Mouse (Mus musculus): Measurements from ENCODE around the gene Aggf1.
A peak's percentile ranks its signal among the peaks of the same experiment; 100 is the strongest.

Aggf1 gene

GRCm38 (mm10) chr13:95330507-95330906 is 44.6 kb downstream of the Aggf1 start:
- no peak for DNase-seq

- peak; percentile 44 for DNase-seq
These were observed 46.4 kb downstream of the Aggf1 start for GRCm38 (mm10) chr13:95328767-95329166.

GRCm38 (mm10) chr13:95327345-95327741 is 47.8 kb downstream of the Aggf1 start:
- DNase-seq: peak; percentile 57

- DNase-seq: peak; percentile 50
These were observed 48.4 kb downstream of the Aggf1 start for GRCm38 (mm10) chr13:95326611-95327344.

GRCm38 (mm10) chr13:95325907-95326550 is 49.1 kb downstream of the Aggf1 start:
- no peak for DNase-seq

GRCm38 (mm10) chr13:95325080-95325906 is 49.9 kb downstream of the Aggf1 start:
- peak; percentile 83 for DNase-seq

GRCm38 (mm10) chr13:95324626-95325079 is 50.5 kb downstream of the Aggf1 start:
- no peak for DNase-seq

- DNase-seq: peak; percentile 76
These were observed 51.1 kb downstream of the Aggf1 start for GRCm38 (mm10) chr13:95323950-95324625.

- DNase-seq: peak; percentile 75
These were observed 51.8 kb downstream of the Aggf1 start, which contains the start of gene Zbed3 for GRCm38 (mm10) chr13:95323400-95323799. Gene Zbed3, plus strand, starts transcription at chr13:95323612.

GRCm38 (mm10) chr13:95320451-95320850 is 54.7 kb downstream of the Aggf1 start:
- peak; percentile 87 for DNase-seq

GRCm38 (mm10) chr13:95319153-95319552 is 56.0 kb downstream of the Aggf1 start:
- no peak for DNase-seq

GRCm38 (mm10) chr13:95312016-95312415 is 63.1 kb downstream of the Aggf1 start:
- no peak for DNase-seq

GRCm38 (mm10) chr13:95307100-95307655 is 68.0 kb downstream of the Aggf1 start:
- DNase-seq: no peak

- peak; percentile 55 for DNase-seq
These were observed 68.6 kb downstream of the Aggf1 start for GRCm38 (mm10) chr13:95306596-95306995.

All from kidney, adult 9 months (tissue).